Mouse (Mus musculus): ENCODE measurements at regions not wholly inside any gene's neighbourhood (a gene's known extent, or its start where the extent isn't known, plus 50 kb on each side); places are given as distances from the start of the nearest gene placed in this dataset.

DNA sequence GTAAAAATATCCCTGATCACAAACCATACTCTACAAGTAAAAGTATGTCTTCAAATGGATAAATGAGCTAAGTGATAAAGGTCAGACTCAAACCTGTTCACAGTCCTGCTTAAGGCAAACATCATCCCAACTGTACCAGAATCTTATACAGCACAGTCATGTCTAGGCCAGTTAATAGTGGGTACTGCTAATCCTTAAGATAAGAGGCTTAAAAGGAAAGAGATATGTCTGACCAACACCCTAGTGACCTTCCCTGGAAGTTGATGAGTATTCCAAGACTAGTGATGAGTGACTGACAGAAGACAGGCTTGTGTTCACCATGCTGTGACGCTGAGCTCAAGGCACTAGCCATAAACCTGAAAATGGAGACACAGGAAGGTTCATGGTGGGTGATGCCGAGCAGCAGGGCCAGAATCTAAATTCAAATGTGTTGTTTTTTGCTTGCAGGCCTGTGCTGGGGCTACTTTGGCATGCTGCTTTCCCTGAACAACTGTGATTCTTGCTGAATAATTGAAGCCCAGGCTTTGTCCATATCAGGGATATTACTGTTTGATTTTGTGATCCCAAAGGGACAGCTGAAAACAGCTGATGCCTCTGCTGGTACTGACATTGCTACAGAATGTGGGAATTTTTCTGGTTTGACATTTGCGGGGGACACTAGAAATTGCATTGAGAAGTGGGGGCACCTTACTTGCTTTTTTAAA, 699.9 kb downstream of the 1700064H15Rik start:
- Histone ChIP-seq H3K9ac (no peak overlapping the region), H3K4me3 (no peak overlapping the region), H3K4me1 (no peaks in the 10 kb centered on the region), H3K27ac (no peak overlapping the region), H3K4me2 (no peak overlapping the region), H3K36me3 (no peaks in the 10 kb centered on the region), H3K9me3 (replicated peaks) (no peaks in the 10 kb centered on the region), H3K27me3 (replicated peaks) (no peaks in the 10 kb centered on the region)
- ATAC-seq = no peak
- WGBS (ENCODE audit: insufficient replicate concordance) = 53% methylated on average over 3 of the region's 3 CpGs

DNA sequence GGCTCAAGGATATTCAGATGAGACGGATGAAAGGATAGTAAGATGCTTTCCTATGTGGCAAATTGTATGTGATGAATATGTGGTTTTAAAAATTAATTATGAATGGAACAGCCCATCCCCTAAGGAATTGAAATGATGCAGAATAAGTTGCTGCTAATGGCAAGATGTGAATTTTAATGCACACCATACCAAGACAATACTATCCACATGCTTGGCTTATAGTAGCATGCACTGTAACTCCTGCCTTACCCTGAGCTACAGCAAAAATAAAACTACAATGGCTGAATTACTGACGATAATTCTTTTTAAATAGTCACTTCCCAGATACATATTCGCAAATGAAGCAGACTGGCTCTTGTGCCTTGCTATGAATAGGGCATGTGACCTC, 699.4 kb downstream of the 1700064H15Rik start:
- H3K4me2 ChIP-seq = no peak overlapping the region
- H3K36me3 ChIP-seq = no peaks in the 10 kb centered on the region
- no peak overlapping the region for H3K9ac ChIP-seq
- no peak overlapping the region for H3K27ac ChIP-seq
- no peaks in the 10 kb centered on the region for H3K4me1 ChIP-seq
- WGBS (ENCODE audit: insufficient replicate concordance) = 68% methylated on average over 3 of the region's 3 CpGs
- no peak overlapping the region for H3K4me3 ChIP-seq
- H3K27me3 ChIP-seq (replicated peaks) = no peaks in the 10 kb centered on the region
- no peak for ATAC-seq
- H3K9me3 ChIP-seq (replicated peaks) = no peaks in the 10 kb centered on the region

DNA sequence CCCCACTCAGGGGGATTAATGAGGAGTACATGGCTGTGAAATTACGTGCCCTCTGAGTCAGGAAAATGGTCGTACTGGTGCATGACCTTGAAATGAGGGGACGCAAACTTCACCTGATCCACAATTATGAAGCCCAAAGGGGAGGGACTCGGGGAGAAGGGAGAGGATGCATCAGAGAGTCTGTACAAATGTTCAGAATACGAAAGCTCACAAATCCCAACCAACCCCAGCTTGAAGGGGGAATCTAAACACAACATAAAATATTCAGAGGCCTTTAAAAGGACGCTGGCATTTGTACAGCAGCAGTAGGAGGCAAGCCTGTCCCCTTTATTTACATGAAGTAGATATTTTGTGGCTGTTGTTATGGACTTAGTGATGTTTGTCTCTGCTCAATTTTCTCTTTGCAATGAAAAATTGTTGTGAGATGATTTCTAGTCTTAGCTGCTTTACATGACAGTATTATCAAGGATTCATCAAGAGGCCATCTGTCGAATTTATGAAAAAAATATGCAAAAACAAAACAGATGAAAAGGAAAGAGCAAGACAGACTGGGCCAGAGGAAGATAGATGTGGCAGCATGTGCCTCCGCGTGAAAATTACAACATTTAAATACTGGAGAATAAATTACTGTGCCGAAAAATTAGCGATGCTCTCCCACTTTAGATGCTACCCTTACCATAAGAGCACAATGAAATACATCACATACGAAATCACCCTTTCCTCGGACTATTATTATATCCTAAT, 695.3 kb downstream of the 1700064H15Rik start:
- Histone ChIP-seq H3K4me2 (no peak overlapping the region), H3K9ac (no peak overlapping the region)
- 66% methylated on average over 13 of the region's 13 CpGs for WGBS (ENCODE audit: insufficient replicate concordance)

DNA sequence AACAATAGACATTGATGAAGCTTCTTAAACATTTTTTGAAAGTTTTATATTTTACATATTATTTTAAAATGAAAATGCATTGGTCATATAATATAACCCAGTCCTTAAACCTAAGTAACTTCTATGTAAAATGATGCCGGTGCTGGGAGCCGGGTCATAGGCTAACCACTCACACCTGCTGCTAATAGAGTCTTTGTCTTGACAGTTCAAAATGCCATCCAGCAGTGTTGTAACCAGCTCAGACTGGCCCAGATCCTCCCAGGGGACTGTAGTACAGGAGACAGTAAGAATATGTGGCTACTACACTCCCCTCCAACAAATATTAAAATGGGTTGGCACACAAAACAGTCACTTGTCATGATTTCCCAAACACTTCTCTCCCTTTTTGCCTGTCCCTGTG, 693.6 kb downstream of the 1700064H15Rik start:
- H3K27ac ChIP-seq = no peak overlapping the region
- WGBS (ENCODE audit: insufficient replicate concordance) = 82% methylated on average over 2 of the region's 2 CpGs
- H3K9ac ChIP-seq = no peak overlapping the region
- H3K4me3 ChIP-seq = no peak overlapping the region
- H3K9me3 ChIP-seq (replicated peaks) = no peaks in the 10 kb centered on the region
- H3K4me1 ChIP-seq = no peaks in the 10 kb centered on the region
- H3K36me3 ChIP-seq = no peaks in the 10 kb centered on the region
- H3K27me3 ChIP-seq (replicated peaks) = no peaks in the 10 kb centered on the region
- no peak overlapping the region for H3K4me2 ChIP-seq
- ATAC-seq = no peak

More for the DNA sequence above, 695.3 kb downstream of the 1700064H15Rik start:
- no peak for ATAC-seq
- no peaks in the 10 kb centered on the region for H3K27me3 ChIP-seq (replicated peaks)
- H3K9me3 ChIP-seq (replicated peaks) = no peaks in the 10 kb centered on the region
- no peak overlapping the region for H3K4me3 ChIP-seq
- no peaks in the 10 kb centered on the region for H3K4me1 ChIP-seq
- H3K27ac ChIP-seq = no peak overlapping the region
- H3K36me3 ChIP-seq = no peaks in the 10 kb centered on the region

DNA sequence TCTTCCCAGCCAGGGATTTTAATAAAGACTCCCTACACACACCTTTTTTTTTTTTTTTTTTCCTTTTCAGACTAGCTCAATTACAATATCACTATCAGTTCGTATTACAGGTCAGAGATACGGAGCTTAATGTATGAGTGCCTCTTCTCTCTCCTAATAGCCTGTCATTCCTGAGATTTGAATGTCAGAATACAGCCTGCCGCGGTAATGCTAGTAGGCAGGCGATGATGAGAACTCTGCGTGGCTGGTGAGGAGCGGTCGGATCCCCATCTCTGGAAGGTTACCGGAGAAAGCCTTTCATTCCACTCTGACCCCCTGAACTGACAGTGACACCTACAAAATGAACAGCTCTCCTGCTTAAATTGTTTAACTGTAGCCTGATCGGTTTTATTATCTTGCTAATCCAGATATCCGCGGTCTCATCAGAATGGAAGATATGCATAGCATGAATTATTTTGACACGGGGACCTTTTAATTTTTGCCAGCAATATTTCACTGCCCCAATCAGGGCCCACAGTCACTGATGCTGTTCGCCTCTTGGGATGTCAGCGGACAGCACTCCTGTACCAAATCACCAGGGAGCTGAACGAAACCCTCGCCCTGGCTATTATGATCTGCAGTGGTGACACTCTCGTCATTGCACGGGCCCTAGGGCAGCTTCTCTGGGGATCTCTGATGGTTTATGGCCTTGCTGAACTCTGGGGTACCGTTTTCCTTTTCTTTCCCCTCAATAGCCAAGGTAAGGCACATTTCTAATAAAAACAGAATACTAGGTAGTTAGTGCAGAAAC, 690.9 kb downstream of the 1700064H15Rik start:
- H3K36me3 ChIP-seq = no peaks in the 10 kb centered on the region
- H3K9me3 ChIP-seq (replicated peaks) = no peaks in the 10 kb centered on the region
- no peak overlapping the region for H3K4me2 ChIP-seq
- no peak overlapping the region for H3K4me3 ChIP-seq
- H3K27me3 ChIP-seq (replicated peaks) = no peaks in the 10 kb centered on the region
- WGBS (ENCODE audit: insufficient replicate concordance) = 71% methylated on average over 20 of the region's 20 CpGs
- H3K9ac ChIP-seq = no peak overlapping the region
- no peak overlapping the region for H3K27ac ChIP-seq
- no peak for ATAC-seq
- no peaks in the 10 kb centered on the region for H3K4me1 ChIP-seq

DNA sequence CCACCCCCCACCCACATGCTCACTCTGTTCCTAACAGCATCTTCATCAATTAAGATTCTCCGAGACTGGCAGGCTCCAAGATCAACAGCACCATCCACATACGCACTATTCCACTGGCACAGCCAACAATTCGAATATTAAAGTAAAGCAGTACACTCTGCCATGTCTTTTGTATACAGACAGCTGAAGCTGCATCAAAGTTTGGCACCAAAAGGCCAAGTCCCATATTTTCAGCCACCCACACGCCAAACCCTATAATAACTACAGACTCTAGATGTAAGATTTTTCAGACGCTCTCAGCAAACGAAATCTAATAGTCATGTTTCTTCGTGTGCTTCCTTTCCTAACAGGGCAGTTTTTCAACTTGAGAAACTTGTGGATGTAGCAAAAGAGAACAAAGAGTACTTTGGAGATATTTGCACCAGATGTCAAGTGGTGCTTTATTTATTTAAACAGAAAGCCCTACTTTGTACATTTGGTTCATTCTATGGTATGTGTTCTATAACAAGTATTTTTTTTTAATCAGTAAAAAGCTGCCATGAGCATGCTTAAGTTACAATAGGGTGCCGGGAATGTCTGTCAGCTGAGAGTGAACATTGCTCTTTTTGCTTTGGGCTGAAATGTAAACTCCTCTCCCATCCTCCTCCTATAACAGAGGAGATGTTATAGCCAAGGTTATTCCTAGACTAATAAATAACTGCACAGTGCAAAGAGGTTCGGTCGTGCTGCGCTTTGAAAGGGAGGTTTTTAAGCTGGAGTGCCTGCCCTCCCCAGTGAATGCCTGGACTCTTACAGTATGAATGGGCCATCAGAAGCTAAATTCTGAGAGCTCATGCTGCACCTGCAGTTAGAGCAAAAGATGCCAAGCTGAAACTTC, 686.9 kb downstream of the 1700064H15Rik start:
- Histone ChIP-seq H3K4me2 (no peak overlapping the region), H3K36me3 (no peaks in the 10 kb centered on the region), H3K9ac (no peak overlapping the region), H3K27me3 (replicated peaks) (no peaks in the 10 kb centered on the region), H3K4me3 (no peak overlapping the region), H3K9me3 (replicated peaks) (no peaks in the 10 kb centered on the region), H3K27ac (no peak overlapping the region), H3K4me1 (no peaks in the 10 kb centered on the region)
- ATAC-seq = no peak
- WGBS (ENCODE audit: insufficient replicate concordance) = 74% methylated on average over 11 of the region's 11 CpGs

DNA sequence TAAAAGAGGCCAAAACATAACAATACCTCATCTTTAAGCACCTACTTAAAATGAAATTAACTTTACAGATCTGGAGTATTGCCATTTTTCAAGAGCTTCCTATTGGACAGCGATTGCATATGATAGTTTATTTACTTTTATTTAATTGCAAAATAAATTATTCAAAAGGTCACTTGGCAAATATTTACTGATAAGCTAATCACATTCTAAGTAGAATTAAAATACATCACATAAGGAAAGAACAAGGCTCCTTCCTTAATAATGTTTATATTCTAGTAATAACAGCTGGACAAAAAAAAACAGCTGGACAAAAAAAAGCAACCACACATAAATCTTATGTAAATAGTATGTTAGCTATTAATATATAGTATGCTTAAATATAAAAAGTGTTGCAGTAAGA, 668.1 kb downstream of the 1700064H15Rik start:
- H3K9me3 ChIP-seq (replicated peaks) = no peaks in the 10 kb centered on the region
- ATAC-seq = no peak
- H3K9ac ChIP-seq = no peak overlapping the region
- 41% methylated on average over 1 of the region's 1 CpGs for WGBS (ENCODE audit: insufficient replicate concordance)
- no peaks in the 10 kb centered on the region for H3K4me1 ChIP-seq
- no peak overlapping the region for H3K4me3 ChIP-seq
- H3K4me2 ChIP-seq = no peak overlapping the region
- no peaks in the 10 kb centered on the region for H3K36me3 ChIP-seq
- H3K27ac ChIP-seq = no peak overlapping the region
- no peaks in the 10 kb centered on the region for H3K27me3 ChIP-seq (replicated peaks)

DNA sequence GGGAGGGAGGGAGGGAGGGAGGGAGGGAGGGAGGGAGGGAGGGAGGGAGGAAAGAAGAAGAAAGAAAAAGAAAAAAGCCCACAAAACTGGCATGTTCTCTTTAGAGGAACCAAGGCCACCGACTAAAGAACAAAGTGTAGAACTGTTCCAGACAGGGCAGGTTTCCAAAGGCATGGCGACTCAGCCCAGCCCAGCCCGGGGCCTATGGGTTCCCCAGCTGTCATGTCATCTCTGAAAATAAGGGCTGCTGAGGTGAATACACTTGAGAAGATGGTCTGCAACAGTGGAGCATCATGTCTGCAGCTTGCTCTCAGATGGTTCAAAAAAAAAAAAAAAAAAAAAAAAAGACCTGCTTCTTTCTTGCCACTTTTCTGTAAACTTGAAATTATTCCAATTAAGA, 639.8 kb downstream of the 1700064H15Rik start:
- no peak overlapping the region for H3K9ac ChIP-seq
- no peaks in the 10 kb centered on the region for H3K36me3 ChIP-seq
- H3K4me3 ChIP-seq = no peak overlapping the region
- H3K4me2 ChIP-seq = no peak overlapping the region
- no peaks in the 10 kb centered on the region for H3K27me3 ChIP-seq (replicated peaks)
- H3K4me1 ChIP-seq = no peaks in the 10 kb centered on the region
- ATAC-seq = no peak
- no peaks in the 10 kb centered on the region for H3K9me3 ChIP-seq (replicated peaks)
- H3K27ac ChIP-seq = no peak overlapping the region
- WGBS (ENCODE audit: insufficient replicate concordance) = 75% methylated on average over 3 of the region's 3 CpGs

DNA sequence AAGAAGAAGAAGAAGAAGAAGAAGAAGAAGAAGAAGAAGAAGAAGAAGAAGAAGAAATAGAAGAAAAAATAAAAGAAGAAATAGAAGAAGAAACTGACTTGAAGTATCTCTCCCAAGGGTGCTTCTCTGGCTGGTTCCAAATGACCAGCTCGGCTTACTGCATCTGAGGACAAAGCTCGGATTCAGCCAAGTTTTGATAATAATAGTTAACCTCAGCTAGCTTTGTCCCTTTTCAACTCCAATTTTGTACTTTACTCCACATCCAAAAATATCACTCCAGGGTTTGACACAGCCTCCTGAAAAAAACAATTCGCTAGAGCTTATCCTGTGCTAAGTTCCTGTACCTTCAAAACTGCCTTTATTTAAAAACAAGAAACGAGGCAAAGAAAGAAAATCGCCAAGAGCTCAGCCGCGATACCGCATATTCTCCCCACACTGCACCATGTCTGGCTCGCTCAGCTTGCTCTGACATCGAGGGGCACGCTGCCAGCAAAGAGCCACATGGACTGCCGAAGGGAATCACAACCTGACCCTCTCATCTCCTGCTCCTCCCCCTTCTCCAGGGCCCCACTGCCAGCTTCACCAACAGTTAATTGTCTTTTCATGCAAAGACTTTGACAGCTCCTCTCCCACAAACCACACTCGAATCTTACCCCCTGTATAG, 638.8 kb downstream of the 1700064H15Rik start:
- 58% methylated on average over 13 of the region's 13 CpGs for WGBS (ENCODE audit: insufficient replicate concordance)
- Histone ChIP-seq H3K4me2 (no peak overlapping the region), H3K4me1 (no peaks in the 10 kb centered on the region), H3K27ac (no peak overlapping the region), H3K4me3 (no peak overlapping the region), H3K27me3 (replicated peaks) (no peaks in the 10 kb centered on the region), H3K9ac (no peak overlapping the region), H3K9me3 (replicated peaks) (no peaks in the 10 kb centered on the region), H3K36me3 (no peaks in the 10 kb centered on the region)
- no peak for ATAC-seq

DNA sequence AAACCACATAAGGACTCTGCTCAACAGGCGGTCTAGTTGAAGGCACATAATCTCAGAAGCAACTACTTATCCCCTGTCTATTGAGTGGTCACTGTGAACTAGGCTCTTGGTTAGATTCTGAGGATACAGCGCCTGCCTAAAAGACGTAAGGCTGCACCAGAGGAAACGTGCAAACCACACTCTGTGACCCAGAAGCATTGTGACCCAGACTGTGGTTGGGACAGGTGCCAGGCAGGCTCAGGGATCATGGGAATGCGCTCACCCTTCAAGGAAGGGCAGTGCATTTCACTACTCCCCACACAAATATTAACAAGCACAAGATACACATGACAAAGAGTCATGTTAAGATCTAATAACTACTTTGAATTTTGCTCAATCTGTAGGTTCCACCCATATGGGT, 628.3 kb downstream of the 1700064H15Rik start:
- Histone ChIP-seq H3K9ac (no peak overlapping the region), H3K36me3 (no peaks in the 10 kb centered on the region), H3K27me3 (replicated peaks) (no peaks in the 10 kb centered on the region), H3K9me3 (replicated peaks) (no peaks in the 10 kb centered on the region), H3K4me2 (no peak overlapping the region), H3K27ac (no peak overlapping the region), H3K4me1 (no peaks in the 10 kb centered on the region), H3K4me3 (no peak overlapping the region)
- 57% methylated on average over 5 of the region's 5 CpGs for WGBS (ENCODE audit: insufficient replicate concordance)
- ATAC-seq = no peak

DNA sequence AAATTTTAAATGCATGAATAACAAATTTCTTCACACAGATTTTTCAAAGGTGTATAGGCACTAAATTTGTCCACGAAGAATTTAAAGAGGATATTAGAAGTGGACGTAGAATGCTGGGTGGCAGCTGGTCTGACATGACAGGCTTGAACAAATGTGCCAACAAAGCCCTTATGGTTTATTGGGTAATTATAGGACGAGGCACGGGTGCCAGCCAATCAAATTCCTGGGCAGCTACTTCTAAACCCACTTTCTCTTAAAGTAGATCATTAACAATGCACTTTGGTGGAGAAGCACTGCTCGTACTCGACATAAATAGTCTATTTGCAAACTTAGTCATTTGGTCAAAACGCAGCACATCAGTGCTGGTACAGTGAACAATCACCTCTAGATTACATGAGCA, 626.4 kb downstream of the 1700064H15Rik start:
- WGBS (ENCODE audit: insufficient replicate concordance) = 61% methylated on average over 7 of the region's 7 CpGs
- Histone ChIP-seq H3K9me3 (replicated peaks) (no peaks in the 10 kb centered on the region), H3K4me1 (no peaks in the 10 kb centered on the region), H3K27ac (no peak overlapping the region), H3K4me3 (no peak overlapping the region), H3K9ac (no peak overlapping the region), H3K4me2 (no peak overlapping the region), H3K27me3 (replicated peaks) (no peaks in the 10 kb centered on the region), H3K36me3 (no peaks in the 10 kb centered on the region)
- ATAC-seq = no peak
